Mouse (Mus musculus) cerebellum, adult 18-20 months (tissue): ENCODE results near the gene Dctn3.
"Not testable (repeated sequence)": the region's sequence is repeated elsewhere in the genome, so short reads cannot be mapped to it uniquely, and the experiment has no call there.

ENCODE experiments used
- DNase-seq, 2 experiments: peaks; one replicate each; pipeline ENCODE4 v3.0.0; 2021

Dctn3 gene

GRCm38 (mm10) chr4:41722918-41723351 lies at the start of gene Dctn3:
Dctn3 (minus strand) TSS chr4:41723170.
- DNase-seq = peak; percentile 86 to 94

- DNase-seq = not testable (repeated sequence)
These were observed 44.3 kb upstream of the Dctn3 start for GRCm38 (mm10) chr4:41767301-41767700.

GRCm38 (mm10) chr4:41763176-41763575 lies 40.2 kb upstream of the Dctn3 start:
- not testable (repeated sequence) for DNase-seq

- peak; percentile 53 to 62 for DNase-seq
These were observed 39.7 kb upstream of the Dctn3 start for GRCm38 (mm10) chr4:41762688-41763114.

- no peak for DNase-seq
These were observed 39.2 kb upstream of the Dctn3 start for GRCm38 (mm10) chr4:41762099-41762687.

- DNase-seq = no peak
These were observed 38.7 kb upstream of the Dctn3 start for GRCm38 (mm10) chr4:41761680-41762079.

- no peak for DNase-seq
These were observed 37.9 kb upstream of the Dctn3 start for GRCm38 (mm10) chr4:41760911-41761310.

- peak; percentile 89 to 90 for DNase-seq
These were observed 37.3 kb upstream of the Dctn3 start for GRCm38 (mm10) chr4:41760288-41760721.

GRCm38 (mm10) chr4:41759656-41760287 lies 36.8 kb upstream of the Dctn3 start:
- no peak for DNase-seq

GRCm38 (mm10) chr4:41759206-41759605 lies 36.2 kb upstream of the Dctn3 start:
- DNase-seq = peak in 1 of 2 experiments; percentile 36

GRCm38 (mm10) chr4:41758701-41759100 lies 35.7 kb upstream of the Dctn3 start:
- no peak for DNase-seq

- no peak for DNase-seq
These were observed 35.1 kb upstream of the Dctn3 start for GRCm38 (mm10) chr4:41758021-41758420.

GRCm38 (mm10) chr4:41757321-41757720 lies 34.4 kb upstream of the Dctn3 start:
- DNase-seq = no peak

- DNase-seq = no peak
These were observed 33.5 kb upstream of the Dctn3 start for GRCm38 (mm10) chr4:41756440-41756839.

- peak; percentile 83 to 90 for DNase-seq
These were observed 32.7 kb upstream of the Dctn3 start, which contains the start of gene Sigmar1 for GRCm38 (mm10) chr4:41755338-41756305. Sigmar1 (minus strand) TSS chr4:41756157.

GRCm38 (mm10) chr4:41754797-41755337 lies 31.9 kb upstream of the Dctn3 start, which contains the start of gene Galt:
Galt (plus strand) TSS chr4:41755228.
- peak; percentile 85 to 88 for DNase-seq

GRCm38 (mm10) chr4:41745021-41745420 lies 22.1 kb upstream of the Dctn3 start:
- DNase-seq = no peak

- DNase-seq = no peak
These were observed 21.2 kb upstream of the Dctn3 start for GRCm38 (mm10) chr4:41744131-41744530.

- DNase-seq = peak; percentile 94 to 96
These were observed 18.2 kb upstream of the Dctn3 start for GRCm38 (mm10) chr4:41741158-41741560.

GRCm38 (mm10) chr4:41740380-41741157 lies 17.6 kb upstream of the Dctn3 start:
- no peak for DNase-seq

- DNase-seq = no peak
These were observed 16.3 kb upstream of the Dctn3 start for GRCm38 (mm10) chr4:41739260-41739659.

- no peak for DNase-seq
These were observed 15.3 kb upstream of the Dctn3 start for GRCm38 (mm10) chr4:41738256-41738603.
